Mouse (Mus musculus) ovary, adult 2 months (tissue): Measurements from ENCODE around the gene Gm6899. TPM values are rescaled to one million over a fixed set of nuclear protein-coding genes. Genes with fewer than 3 reads are reported as not detected.

ENCODE experiments used
- polyA plus RNA-seq: library from polyadenylated mRNA; depleted of rRNA; stranded (reverse); fragments of >200 nt; gene quantifications from 2 replicates; pipeline ENCODE4 v1.2.3, GENCODE M21; 2012; rRNA removed

The Gm6899 gene
- polyA plus RNA-seq = not detected in 2 replicates

DNA sequence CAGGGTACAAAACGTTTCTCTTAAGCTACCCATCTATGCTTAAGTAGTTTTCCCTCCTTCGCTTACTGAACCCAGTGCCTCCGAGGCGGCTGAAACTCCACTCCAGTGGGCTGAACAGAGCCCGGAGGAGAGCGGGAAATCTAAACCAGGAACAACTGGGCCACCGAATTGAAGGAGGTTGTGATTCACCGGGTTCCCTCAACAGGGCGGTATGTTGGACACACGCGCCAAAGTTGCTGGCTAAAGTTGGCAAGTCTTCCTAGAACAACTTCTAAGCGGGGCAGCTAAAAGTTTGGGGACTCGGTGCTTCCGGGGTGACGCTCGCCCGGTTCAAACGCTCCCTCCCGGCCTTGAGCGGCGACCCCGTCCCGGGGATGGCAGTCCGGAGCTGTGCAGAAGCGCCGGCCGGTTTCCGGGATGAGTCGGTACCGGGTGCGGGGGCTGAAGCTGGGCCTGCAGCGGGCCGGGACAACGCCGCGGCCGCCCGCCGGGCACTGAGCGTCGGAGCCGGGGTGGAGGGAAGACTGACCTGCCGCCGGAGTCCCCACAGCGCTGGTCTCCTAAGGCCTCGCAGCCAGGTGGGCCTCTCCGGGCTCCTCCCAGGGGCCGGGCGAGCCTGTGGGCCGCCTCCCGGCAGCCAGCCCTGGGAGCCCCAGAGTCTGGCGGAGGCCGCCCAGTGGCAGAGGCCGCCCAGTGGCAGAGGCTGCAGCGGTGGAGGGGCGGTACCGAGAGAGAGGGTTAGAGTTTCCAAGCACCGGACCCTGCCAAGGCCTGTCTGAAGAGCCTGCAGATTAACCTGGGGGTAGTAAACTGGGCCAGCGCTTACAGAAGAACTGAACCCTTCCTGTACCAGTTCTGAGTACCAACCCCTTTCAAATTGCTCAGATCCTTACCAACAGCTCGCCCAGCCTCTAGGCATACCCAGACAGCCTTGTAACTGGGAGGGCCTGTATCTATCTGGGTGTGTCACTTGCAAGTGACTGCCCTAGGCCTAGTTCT, at the start of gene Gm6899, which contains the start of gene Vrk2:
Gene Gm6899 (plus strand): TSS at position 181 of the 999 bp plus-strand sequence.
Gene Vrk2 (minus strand): TSS at position 939 of the 999 bp plus-strand sequence.

Other genes with a start within 250 kb of the Gm6899 start
- gene Fancl, start 207.1 kb upstream of the Gm6899 start, polyA plus RNA-seq = 0.68 and 0.97 TPM in 2 replicates
- gene Vrk2, start 758 bp downstream of the Gm6899 start, polyA plus RNA-seq = 1.1 and 2.7 TPM in 2 replicates